Mouse (Mus musculus): ENCODE results near the gene Synrg. TPM values are rescaled to one million over a fixed set of nuclear protein-coding genes. Genes with fewer than 3 reads are reported as not detected.
A peak's percentile ranks its signal among the peaks of the same experiment; 100 is the strongest.

Synrg gene
- total and polyA plus RNA-seq, 3 experiments: 9.5 to 25.2 (median 15.8) TPM

DNA sequence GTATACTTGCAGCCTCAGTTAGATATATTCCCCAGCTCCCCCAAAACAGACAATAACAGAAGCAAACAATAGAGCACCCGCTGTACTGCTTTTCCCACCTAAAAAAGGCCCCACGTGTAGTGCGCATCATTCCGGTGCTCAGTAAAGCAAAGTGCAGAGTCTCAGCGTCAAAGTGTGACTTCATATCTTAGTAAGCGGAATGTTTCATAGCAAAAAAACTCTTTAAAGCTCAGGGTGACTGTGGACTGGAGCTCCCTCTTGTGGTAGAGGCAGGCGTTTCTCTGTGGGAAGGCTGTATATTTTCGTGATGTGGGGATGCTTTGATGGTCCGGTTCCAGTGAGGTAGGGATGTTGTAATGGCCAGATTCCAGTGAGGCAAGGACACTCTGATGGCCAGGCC is 67.7 kb downstream of the Synrg start (continued):
- TF ChIP-seq ZMIZ1 (IDR thresholded peaks at IDR 0.05; ENCODE audit: low read depth, low read length): no peak
- no peak for TF ChIP-seq TCF12 (IDR thresholded peaks at IDR 0.05; ENCODE audit: low read depth, low read length)
- TF ChIP-seq NELFE (IDR thresholded peaks at IDR 0.05; ENCODE audit: low read depth, low read length): peak; percentile 33; the same call in 1 of the 2 replicates
- peak; percentile 45; the same call in 1 of the 2 replicates for TF ChIP-seq MAFK (IDR thresholded peaks at IDR 0.05; ENCODE audit: insufficient replicate concordance, low read length)
- TF ChIP-seq MYC (IDR thresholded peaks at IDR 0.05; ENCODE audit: low read depth, low read length): peak; percentile 86
- peak; percentile 97 for TF ChIP-seq CTCF (conservative IDR thresholded peaks at IDR 0.05 in 1 of 2, IDR thresholded peaks at IDR 0.05 in 1 of 2; ENCODE audit: low read depth in 2 of 2, low read length in 2 of 2)
- TF ChIP-seq POLR2AphosphoS2 (IDR thresholded peaks at IDR 0.05; ENCODE audit: low read depth, low read length): no peak
- TF ChIP-seq MXI1 (IDR thresholded peaks at IDR 0.05; ENCODE audit: low read depth, low read length): peak; percentile 83
- TF ChIP-seq E2F4 (IDR thresholded peaks at IDR 0.05; ENCODE audit: insufficient replicate concordance, low read depth, low read length): no peak
- TF ChIP-seq ZNF384 (IDR thresholded peaks at IDR 0.05; ENCODE audit: low read depth, low read length): peak; percentile 95
- 0 out of 2 replicates have a peak, but pooled peaks have one; percentile 23 for TF ChIP-seq JUND (conservative IDR thresholded peaks at IDR 0.05; ENCODE audit: low read depth, low read length)
- peak; percentile 23; the same call in 1 of the 2 replicates for TF ChIP-seq USF2 (conservative IDR thresholded peaks at IDR 0.05; ENCODE audit: low read depth, low read length)
- TF ChIP-seq NRF1 (IDR thresholded peaks at IDR 0.05; ENCODE audit: low read depth, low read length): no peak

DNA sequence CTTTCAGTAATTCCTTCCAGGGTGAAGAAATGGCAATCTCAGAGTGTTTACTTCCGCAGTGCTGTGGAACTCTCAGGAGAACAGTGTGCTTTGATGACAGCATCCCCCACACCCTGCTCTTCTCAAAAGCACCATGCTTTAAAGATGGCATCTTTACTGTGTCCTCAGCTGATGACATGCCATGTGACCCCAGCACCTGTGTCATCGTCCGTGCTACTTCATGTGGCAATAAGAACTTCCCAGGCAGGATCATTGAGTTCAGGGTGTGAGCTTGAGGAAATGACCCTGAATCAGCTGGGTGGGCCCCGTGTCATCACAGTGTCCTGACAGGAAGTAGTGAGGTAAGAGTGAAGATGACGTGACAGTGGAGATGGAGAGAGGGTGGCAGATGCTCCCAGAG is 68.3 kb downstream of the Synrg start:
- in situ Hi-C loops (cut with MboI; ENCODE audit: low pct_ligation_motif_present, low pct_unique_long_range_greater_than_20kb, low sequenced_read_pairs): no loop called here
- no peak for DNase-seq (ENCODE audit: extremely low read depth)
- no peak overlapping the region for H3K4me2 ChIP-seq (ENCODE audit: insufficient read depth, low read depth, poor library complexity, severe bottlenecking)
- no peaks in the 10 kb centered on the region for H3K9me3 ChIP-seq (replicated peaks; ENCODE audit: low read length)
- dilution Hi-C loops (cut with MboI; ENCODE audit: extremely low pct_ligation_motif_present, extremely low pct_unique_long_range_greater_than_20kb, low sequenced_read_pairs): no loop called here
- H3K79me2 ChIP-seq (replicated peaks; ENCODE audit: control insufficient read depth, extremely low read depth, insufficient read depth, poor library complexity, severe bottlenecking): no peaks in the 10 kb centered on the region
- no peak overlapping the region for H3K4me3 ChIP-seq (replicated peaks in 1 of 3; ENCODE audit: low read depth in 2 of 3, low read length in 2 of 3, poor library complexity in 1 of 3)
- peaks cover 13 to 70% of the 10 kb centered on the region in 2 experiments for H3K36me3 ChIP-seq (replicated peaks in 1 of 2; ENCODE audit: control insufficient read depth in 1 of 2, insufficient read depth in 1 of 2, low read length in 1 of 2)
- H3K27ac ChIP-seq (ENCODE audit: insufficient read depth, low read depth): no peak overlapping the region
- no peak for TF ChIP-seq ZMIZ1 (IDR thresholded peaks at IDR 0.05; ENCODE audit: low read depth, low read length)
- peaks cover 0 to 11% of the 10 kb centered on the region in 2 experiments; a peak in 2 of 4 replicates for H3K4me1 ChIP-seq (ENCODE audit: control insufficient read depth in 1 of 2, insufficient read depth in 2 of 2)
- no peak overlapping the region for H3K9ac ChIP-seq (ENCODE audit: insufficient read depth, low read depth)
- no peaks in the 10 kb centered on the region for H3K27me3 ChIP-seq (replicated peaks)

- Histone ChIP-seq H3K4me2 (ENCODE audit: insufficient read depth, low read depth, poor library complexity, severe bottlenecking) (no peak overlapping the region), H3K4me3 (replicated peaks in 1 of 3; ENCODE audit: low read depth in 2 of 3, low read length in 2 of 3, poor library complexity in 1 of 3) (no peak overlapping the region), H3K9ac (ENCODE audit: insufficient read depth, low read depth) (no peak overlapping the region), H3K4me1 (ENCODE audit: control insufficient read depth in 1 of 2, insufficient read depth in 2 of 2) (peaks cover 0 to 11% of the 10 kb centered on the region in 2 experiments; a peak in 2 of 4 replicates), H3K27me3 (replicated peaks) (no peaks in the 10 kb centered on the region), H3K79me2 (replicated peaks; ENCODE audit: control insufficient read depth, extremely low read depth, insufficient read depth, poor library complexity, severe bottlenecking) (no peaks in the 10 kb centered on the region), H3K36me3 (replicated peaks in 1 of 2; ENCODE audit: control insufficient read depth in 1 of 2, insufficient read depth in 1 of 2, low read length in 1 of 2) (peaks cover 13 to 66% of the 10 kb centered on the region in 2 experiments), H3K9me3 (replicated peaks; ENCODE audit: low read length) (no peaks in the 10 kb centered on the region), H3K27ac (ENCODE audit: insufficient read depth, low read depth) (no peak overlapping the region)
- TF ChIP-seq CHD1 (IDR thresholded peaks at IDR 0.05; ENCODE audit: low read depth, low read length) (no peak), USF2 (conservative IDR thresholded peaks at IDR 0.05; ENCODE audit: low read depth, low read length) (no peak), NRF1 (IDR thresholded peaks at IDR 0.05; ENCODE audit: low read depth, low read length) (no peak), ZMIZ1 (IDR thresholded peaks at IDR 0.05; ENCODE audit: low read depth, low read length) (no peak), TCF12 (IDR thresholded peaks at IDR 0.05; ENCODE audit: low read depth, low read length) (no peak), UBTF (IDR thresholded peaks at IDR 0.05; ENCODE audit: low read depth, low read length) (no peak), RCOR1 (conservative IDR thresholded peaks at IDR 0.05; ENCODE audit: low read depth, low read length) (no peak), JUN (IDR thresholded peaks at IDR 0.05; ENCODE audit: insufficient read depth, low read depth, low read length) (no peak)
- in situ Hi-C loops (cut with MboI; ENCODE audit: low pct_ligation_motif_present, low pct_unique_long_range_greater_than_20kb, low sequenced_read_pairs) (no loop called here), dilution Hi-C loops (cut with MboI; ENCODE audit: extremely low pct_ligation_motif_present, extremely low pct_unique_long_range_greater_than_20kb, low sequenced_read_pairs) (no loop called here)
- no peak for DNase-seq (ENCODE audit: extremely low read depth)
Measured at GRCm38 (mm10) chr11:84033671-84034070, 69.4 kb downstream of the Synrg start.

All from CH12.LX (cell line).